Mouse (Mus musculus) forebrain, embryonic 10.5 days (tissue): Measurements from ENCODE around the gene Zyg11a. TPM values are rescaled to one million over a fixed set of nuclear protein-coding genes. Genes with fewer than 3 reads are reported as not detected.
"Not testable (repeated sequence)": the region's sequence is repeated elsewhere in the genome, so short reads cannot be mapped to it uniquely, and the experiment has no call there.

Experiments
- DNase-seq: peaks from one replicate; pipeline ENCODE4 v3.0.0-alpha.2; 2017; ENCODE audit warnings: low spot score; ENCODE audit errors: extremely low spot score
- H3K27ac ChIP-seq: fragments of 300-500 bp; sonication (generic); 2 replicates; pipeline ENCODE4 v1.5.1; 2016; ENCODE audit warnings: mild to moderate bottlenecking
- H3K27me3 ChIP-seq: fragments of 300-500 bp; sonication (generic); 2 replicates; pipeline ENCODE4 v1.6.1; 2016; ENCODE audit warnings: mild to moderate bottlenecking; ENCODE audit not compliant: poor library complexity, severe bottlenecking
- H3K36me3 ChIP-seq: fragments of 300-500 bp; sonication (generic); replicated peaks from 2 replicates; pipeline ENCODE4 v1.6.1; 2016; ENCODE audit warnings: mild to moderate bottlenecking, moderate library complexity
- H3K4me1 ChIP-seq: fragments of 300-500 bp; sonication (generic); 2 replicates; pipeline ENCODE4 v1.6.1; 2016
- H3K4me3 ChIP-seq: fragments of 300-500 bp; sonication (generic); 2 replicates; pipeline ENCODE4 v1.5.1; 2016; ENCODE audit warnings: mild to moderate bottlenecking, moderate library complexity
- H3K9me3 ChIP-seq: fragments of 300-500 bp; sonication (generic); 2 replicates; pipeline ENCODE4 v1.6.1; 2016; ENCODE audit warnings: mild to moderate bottlenecking, moderate library complexity
- WGBS: fragments of 180-500 bp; shearing (Covaris S2); methylation state at CpG from one replicate; pipeline ENCODE4 v1.1.7; 2016; 5-methylcytosine and 5-hydroxymethylcytosine counted together
- polyA plus RNA-seq: library from polyadenylated mRNA; unstranded; fragments of >200 nt; fragmentation: Nextera tagmentation; extraction: Ambion mirVana; gene quantifications from 2 replicates; pipeline ENCODE4 v1.2.1, GENCODE M21; 2016

Zyg11a gene
- polyA plus RNA-seq, 1 experiment from 2014 or later, result not detected

DNA sequence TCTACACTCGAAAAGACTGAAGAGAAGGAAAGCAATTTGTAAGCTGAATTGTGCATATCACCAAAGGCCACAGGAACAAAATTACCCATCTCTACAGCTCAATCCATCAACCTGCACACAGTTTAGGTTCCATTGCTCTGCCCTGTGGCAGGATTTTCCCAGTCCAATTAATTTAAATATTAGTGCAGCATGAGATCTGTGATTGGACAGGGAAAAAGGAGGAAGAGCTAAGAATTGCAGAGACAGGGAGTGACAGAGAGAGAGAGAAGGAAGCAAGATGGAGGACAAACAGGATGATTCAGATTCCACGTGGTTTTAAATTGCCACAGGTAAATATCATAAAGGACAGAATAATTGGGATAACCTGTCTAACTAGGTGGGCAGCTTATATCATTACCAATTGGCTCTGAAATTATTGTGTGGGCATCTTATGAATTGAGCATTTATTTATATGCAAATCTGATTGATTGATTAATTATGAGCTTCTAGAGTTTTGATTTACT is 25.0 kb downstream of the Zyg11a start:
- Histone ChIP-seq H3K9me3 (no peaks in the 10 kb centered on the region), H3K27me3 (no peaks in the 10 kb centered on the region), H3K36me3 (no peaks in the 10 kb centered on the region), H3K27ac (no peak overlapping the region), H3K4me1 (peaks cover 3% of the 10 kb centered on the region; the same call in 1 of the 2 replicates), H3K4me3 (no peak overlapping the region)
- 83% methylated on average over 2 of the region's 2 CpGs for WGBS
- DNase-seq, result no peak

DNA sequence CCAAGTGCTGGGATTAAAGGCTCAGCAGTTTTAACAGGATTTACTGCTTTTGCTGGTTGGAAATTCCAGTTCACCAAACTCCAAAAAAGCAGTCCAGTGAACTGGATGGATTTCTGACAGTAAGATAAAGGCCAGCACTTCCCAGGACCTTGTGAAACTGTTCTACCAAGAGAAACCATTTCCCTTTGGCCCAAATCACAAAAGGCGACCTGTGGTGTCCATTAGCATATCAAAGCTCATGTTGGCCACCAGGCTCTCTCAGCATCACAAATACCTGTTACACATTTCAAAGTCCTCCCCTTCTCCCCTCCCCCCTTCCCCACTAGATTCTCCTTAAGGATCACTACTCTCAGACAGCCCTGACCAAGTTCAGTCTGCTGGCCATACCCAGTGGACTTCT is 35.6 kb downstream of the Zyg11a start:
- Histone ChIP-seq H3K27ac (no peak overlapping the region), H3K27me3 (no peaks in the 10 kb centered on the region), H3K9me3 (no peaks in the 10 kb centered on the region), H3K4me3 (no peak overlapping the region), H3K36me3 (no peaks in the 10 kb centered on the region), H3K4me1 (peaks cover 4% of the 10 kb centered on the region; the same call in 1 of the 2 replicates)
- DNase-seq, result no peak
- WGBS, result 30% methylated on average over 1 of the region's 1 CpGs

DNA sequence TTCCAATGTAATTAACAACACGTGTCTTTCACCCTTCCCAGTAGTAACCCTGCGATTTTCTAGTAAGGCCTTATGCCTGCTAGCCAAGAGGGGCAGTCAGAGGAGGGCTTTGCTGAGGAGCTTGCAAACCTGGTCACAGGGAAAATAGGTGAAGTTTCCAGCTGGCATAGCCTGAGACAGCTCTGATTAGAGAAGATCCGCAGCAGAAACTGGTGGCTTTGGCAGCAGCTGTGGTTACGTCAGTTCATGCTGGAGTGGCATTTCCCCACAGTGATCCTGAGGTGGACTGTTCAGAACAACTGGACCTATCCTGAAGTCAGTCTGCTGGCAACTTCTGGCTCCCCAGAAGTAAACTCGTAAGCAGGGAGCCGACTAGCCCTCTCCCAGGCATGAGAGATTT is 49.8 kb downstream of the Zyg11a start:
- no peaks in the 10 kb centered on the region for H3K9me3 ChIP-seq
- H3K4me1 ChIP-seq, result peaks cover 12% of the 10 kb centered on the region
- H3K27me3 ChIP-seq, result peaks cover 21% of the 10 kb centered on the region
- no peak overlapping the region for H3K27ac ChIP-seq
- H3K36me3 ChIP-seq, result peaks cover 8% of the 10 kb centered on the region; the same call in 1 of the 2 replicates
- WGBS, result 80% methylated on average over 6 of the region's 6 CpGs
- no peak overlapping the region for H3K4me3 ChIP-seq
- no peak for DNase-seq

DNA sequence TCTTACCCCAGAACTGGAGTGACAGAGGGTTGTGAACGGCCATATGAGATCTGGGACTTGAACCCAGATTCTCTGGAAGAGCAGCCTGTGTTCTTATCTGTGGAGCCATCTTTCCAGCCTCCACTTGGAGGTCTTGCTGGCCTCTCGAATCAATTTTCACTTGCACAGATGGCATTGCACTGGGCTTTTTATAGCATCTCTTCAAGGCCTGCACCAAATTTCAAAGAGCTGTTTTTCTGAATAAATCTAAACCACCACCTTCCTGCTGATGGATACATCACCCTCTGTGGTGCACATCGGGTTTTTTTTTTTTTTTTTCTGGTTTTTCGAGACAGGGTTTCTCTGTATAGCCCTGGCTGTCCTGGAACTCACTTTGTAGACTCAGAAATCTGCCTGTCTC is 51.0 kb downstream of the Zyg11a start:
- H3K27me3 ChIP-seq, result peaks cover 21% of the 10 kb centered on the region
- peaks cover 8% of the 10 kb centered on the region; the same call in 1 of the 2 replicates for H3K36me3 ChIP-seq
- WGBS, result 89% methylated on average over 4 of the region's 4 CpGs
- H3K27ac ChIP-seq, result no peak overlapping the region
- no peak overlapping the region for H3K4me3 ChIP-seq
- H3K4me1 ChIP-seq, result peaks cover 12% of the 10 kb centered on the region
- no peak for DNase-seq
- no peaks in the 10 kb centered on the region for H3K9me3 ChIP-seq

DNA sequence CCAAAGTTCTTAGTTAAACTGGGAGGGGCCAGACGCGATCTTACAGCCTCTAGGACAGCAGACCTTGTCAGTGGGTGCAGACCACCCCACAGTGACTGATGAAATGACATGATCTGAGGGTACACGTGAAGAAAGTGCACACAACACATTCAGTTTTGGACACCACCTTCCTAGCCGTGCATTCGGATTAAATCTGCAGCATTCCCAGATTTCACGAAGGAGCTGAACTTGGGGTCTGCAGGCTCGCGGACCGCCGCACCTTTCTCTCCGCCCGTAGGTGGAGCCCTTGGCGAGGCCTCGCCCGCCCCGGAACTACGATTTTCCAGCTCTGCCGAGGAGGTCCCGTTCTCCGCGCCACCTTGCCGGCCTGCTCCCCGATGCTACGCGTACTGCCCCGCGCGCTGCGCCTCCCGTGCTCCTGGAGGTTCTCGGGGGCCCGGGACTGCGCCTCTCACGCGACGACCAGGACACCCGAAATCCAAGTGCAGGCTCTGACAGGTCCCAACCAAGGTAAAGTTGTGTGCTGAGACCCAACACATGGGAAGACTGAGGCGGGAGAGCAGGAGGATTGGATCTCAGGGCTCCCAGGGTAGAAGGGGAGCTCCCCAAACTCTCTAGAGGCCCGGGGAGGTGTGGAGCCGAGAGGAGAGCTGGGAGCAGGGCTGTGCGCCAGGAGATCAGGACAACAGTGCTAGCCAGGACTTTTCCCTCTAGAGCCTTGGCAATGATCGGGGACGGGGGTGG is 52.5 kb downstream of the Zyg11a start, which contains the start of gene Echdc2:
Gene Echdc2, plus strand, starts transcription at position 286 of the 744 bp plus-strand sequence.
- H3K27ac ChIP-seq, result peak within 1 kb of the TSS; percentile 81
- DNase-seq, result peak; percentile 74
- H3K4me1 ChIP-seq, result peaks cover 12% of the 10 kb centered on the region
- peaks cover 21% of the 10 kb centered on the region for H3K27me3 ChIP-seq
- H3K4me3 ChIP-seq, result peak within 1 kb of the TSS; percentile 79
- no peaks in the 10 kb centered on the region for H3K9me3 ChIP-seq
- 0 out of 2 replicates have a peak, but pooled peaks cover 3% of the 10 kb centered on the region for H3K36me3 ChIP-seq
- 1% methylated on average over 43 of the region's 43 CpGs for WGBS

DNA sequence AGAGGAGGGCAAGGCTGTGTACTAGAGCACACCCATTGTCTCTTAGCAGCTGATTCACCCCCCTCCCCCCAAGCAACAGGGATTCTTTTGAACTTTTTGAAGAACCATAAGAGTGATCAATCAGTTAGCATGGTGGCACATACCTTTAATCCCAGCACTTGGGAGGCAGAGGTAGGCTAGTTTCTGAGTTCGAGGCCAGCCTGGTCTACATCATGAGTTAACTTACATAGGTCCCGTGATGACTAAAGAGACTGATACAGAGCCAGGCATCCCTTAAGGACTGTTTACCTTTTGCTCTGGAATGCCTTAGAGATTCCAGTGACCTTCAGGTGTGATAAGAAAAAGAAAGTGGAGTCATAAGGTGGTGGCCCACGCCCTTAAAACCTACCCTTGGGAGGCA is 54.6 kb downstream of the Zyg11a start:
- H3K9me3 ChIP-seq, result no peaks in the 10 kb centered on the region
- no peaks in the 10 kb centered on the region for H3K36me3 ChIP-seq
- no peak overlapping the region for H3K27ac ChIP-seq
- 86% methylated on average over 3 of the region's 3 CpGs for WGBS
- H3K4me3 ChIP-seq, result no peak overlapping the region
- H3K4me1 ChIP-seq, result peaks cover 12% of the 10 kb centered on the region
- H3K27me3 ChIP-seq, result peaks cover 21% of the 10 kb centered on the region
- DNase-seq, result no peak

DNA sequence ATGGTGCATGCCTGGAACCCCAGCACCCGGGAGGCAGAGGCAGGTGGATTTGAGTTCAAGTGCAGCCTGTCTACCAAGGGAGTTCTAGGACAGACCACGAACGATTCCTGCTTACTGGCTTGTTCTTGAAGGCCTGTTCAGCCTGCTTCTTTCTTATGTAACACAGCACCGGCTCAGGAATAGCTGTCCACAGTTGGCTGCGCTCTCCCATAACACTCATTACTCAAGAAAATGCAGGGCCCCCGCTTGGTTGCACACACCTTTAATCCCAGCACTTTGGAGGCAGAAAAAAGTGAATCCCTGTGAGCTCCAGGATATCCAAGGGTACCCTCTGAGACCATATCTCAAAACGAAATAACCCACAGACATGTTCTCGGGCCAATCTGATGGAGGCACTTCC is 55.9 kb downstream of the Zyg11a start:
- H3K36me3 ChIP-seq, result no peaks in the 10 kb centered on the region
- H3K27me3 ChIP-seq, result peaks cover 21% of the 10 kb centered on the region
- no peak overlapping the region for H3K27ac ChIP-seq
- no peak overlapping the region for H3K4me3 ChIP-seq
- no peak for DNase-seq
- H3K4me1 ChIP-seq, result peaks cover 12% of the 10 kb centered on the region
- 90% methylated on average over 8 of the region's 8 CpGs for WGBS
- H3K9me3 ChIP-seq, result peaks cover 4% of the 10 kb centered on the region; the same call in 1 of the 2 replicates

DNA sequence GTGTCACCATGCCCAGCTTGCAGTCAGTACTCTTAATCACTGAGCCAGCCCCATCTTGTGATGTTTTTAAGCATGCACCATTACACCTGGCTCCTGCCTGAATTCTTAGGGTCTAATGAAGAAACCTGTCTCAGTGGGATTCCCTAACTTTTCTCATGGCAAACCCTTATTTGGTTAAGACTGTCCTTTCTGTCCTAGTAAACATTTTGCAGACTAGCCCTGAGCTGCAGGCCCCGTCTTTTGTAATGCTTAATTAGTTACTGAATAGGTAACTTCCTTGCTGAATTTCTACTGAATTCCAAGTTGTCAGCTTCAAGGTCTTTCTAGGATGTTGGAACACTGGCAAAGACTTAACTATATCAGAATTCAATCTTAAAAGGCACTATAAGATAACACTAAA is 62.7 kb downstream of the Zyg11a start:
- peaks cover 14% of the 10 kb centered on the region; the same call in 1 of the 2 replicates for H3K9me3 ChIP-seq
- not testable (repeated sequence) for H3K4me1 ChIP-seq, H3K27ac ChIP-seq, H3K27me3 ChIP-seq, H3K4me3 ChIP-seq, H3K36me3 ChIP-seq, DNase-seq
- 94% methylated on average over 1 of the region's 1 CpGs for WGBS

DNA sequence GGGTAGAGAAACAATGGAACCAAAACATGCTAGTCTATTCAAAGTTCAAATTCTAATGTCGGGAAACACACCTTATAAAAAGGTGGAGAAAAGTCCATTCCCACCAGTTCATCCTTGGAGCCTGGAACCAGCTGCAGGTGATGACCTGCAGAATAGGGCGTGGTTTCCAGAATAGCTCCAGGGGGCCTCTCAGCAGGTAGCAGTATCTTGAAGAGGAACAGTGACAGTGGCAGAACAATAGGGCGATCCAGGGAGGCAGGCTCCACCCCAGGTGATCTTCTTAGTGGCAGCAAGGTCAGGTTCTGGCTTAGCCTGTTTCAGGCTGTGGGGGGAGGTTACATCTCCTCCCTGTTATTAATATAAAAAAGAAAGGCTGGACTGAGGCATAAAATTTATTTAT is 72.3 kb downstream of the Zyg11a start:
- not testable (repeated sequence) for DNase-seq, H3K27me3 ChIP-seq, H3K4me3 ChIP-seq, H3K4me1 ChIP-seq, H3K27ac ChIP-seq, H3K36me3 ChIP-seq, H3K9me3 ChIP-seq
- 32% methylated on average over 3 of the region's 3 CpGs for WGBS

DNA sequence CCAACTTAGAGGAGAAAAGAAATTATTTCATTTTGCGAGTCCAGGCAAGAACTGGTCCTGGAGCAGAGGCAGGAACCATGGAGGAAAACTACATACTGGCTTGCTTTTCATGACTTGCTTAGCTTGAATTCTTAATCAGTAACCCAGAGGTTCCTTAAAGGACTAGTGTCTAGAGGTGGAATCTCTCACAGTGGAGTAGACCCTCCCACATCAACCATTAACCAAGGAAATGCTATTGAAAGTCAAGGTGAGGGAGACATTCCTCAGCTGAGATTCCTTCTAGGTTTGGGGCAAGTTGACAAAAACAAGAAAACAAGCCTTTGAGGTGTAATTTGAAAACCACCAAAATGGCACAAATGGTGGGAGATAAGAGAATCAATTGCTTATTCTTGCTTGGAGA is 73.0 kb downstream of the Zyg11a start, which contains the start of gene Scp2:
Gene Scp2, minus strand, starts transcription at position 119 of the 400 bp plus-strand sequence.
- 81% methylated on average over 1 of the region's 1 CpGs for WGBS
- no peaks in the 10 kb centered on the region for H3K4me1 ChIP-seq
- no peak within 1 kb of the TSS for H3K27ac ChIP-seq
- no peak for DNase-seq
- peaks cover 7% of the 10 kb centered on the region; the same call in 1 of the 2 replicates for H3K9me3 ChIP-seq
- H3K27me3 ChIP-seq, result no peaks in the 10 kb centered on the region
- no peak within 1 kb of the TSS for H3K4me3 ChIP-seq
- H3K36me3 ChIP-seq, result no peaks in the 10 kb centered on the region

DNA sequence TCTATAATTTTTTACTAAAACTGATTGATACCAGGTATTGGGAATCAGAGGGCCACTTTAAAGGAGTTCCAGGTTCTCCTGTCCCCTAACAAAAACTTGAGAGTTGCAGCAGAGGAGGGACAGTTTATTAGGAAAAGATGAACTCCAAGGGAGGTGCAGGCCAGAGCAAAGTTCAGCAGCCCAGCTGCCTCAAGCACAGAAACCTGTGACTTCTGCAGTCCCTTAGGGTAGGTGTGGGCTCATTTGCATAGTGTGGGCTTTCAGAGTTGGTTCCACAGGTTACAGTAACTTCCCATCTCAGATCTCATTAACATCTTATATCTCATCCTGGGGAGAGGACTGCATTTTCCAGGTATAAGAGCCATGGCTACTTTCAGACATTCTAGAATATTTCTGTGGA is 74.1 kb downstream of the Zyg11a start:
- H3K27me3 ChIP-seq, result no peaks in the 10 kb centered on the region
- no peaks in the 10 kb centered on the region for H3K4me1 ChIP-seq
- no peaks in the 10 kb centered on the region for H3K36me3 ChIP-seq
- H3K9me3 ChIP-seq, result peaks cover 7% of the 10 kb centered on the region; the same call in 1 of the 2 replicates
- DNase-seq, result no peak
- no peak overlapping the region for H3K27ac ChIP-seq
- H3K4me3 ChIP-seq, result no peak overlapping the region

DNA sequence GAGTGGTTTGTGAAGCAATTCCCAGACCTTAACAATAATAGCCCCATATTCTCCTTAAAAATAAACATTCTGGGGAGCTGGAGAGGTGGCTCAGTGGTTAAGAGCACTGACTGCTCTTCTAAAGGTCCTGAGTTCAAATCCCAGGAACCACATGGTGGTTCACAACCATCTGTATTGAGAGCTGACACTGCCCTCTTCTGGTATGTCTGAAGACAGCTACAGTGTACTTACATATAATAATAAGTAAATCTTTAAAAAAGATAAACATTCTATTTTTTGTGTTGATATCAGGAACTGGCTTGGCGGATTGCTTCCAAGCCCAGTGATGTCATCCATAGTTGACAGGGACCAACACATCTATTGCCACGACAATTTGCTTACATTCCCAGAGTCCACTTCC is 74.7 kb downstream of the Zyg11a start:
- not testable (repeated sequence) for H3K4me1 ChIP-seq, H3K4me3 ChIP-seq, H3K9me3 ChIP-seq, DNase-seq, H3K27ac ChIP-seq, H3K36me3 ChIP-seq, H3K27me3 ChIP-seq
- 87% methylated on average over 2 of the region's 2 CpGs for WGBS

DNA sequence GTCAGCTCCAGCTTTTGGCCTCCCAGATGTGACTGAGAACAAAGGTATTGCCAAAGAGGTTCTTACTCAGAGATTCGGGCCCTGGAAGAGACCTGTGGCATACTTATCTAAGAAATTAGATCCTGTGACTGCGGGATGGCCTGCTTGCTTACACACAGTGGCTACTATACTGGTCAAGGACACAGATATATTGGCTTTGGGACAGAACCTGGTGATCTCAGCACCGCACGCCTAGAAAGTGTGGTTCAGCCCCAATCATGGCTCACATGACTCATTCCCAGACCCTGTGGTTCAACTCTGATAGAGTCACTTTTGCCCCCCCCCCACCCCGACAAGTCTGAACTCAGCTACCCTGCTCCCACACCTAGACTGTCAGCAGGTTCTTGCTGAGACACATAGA is 80.9 kb downstream of the Zyg11a start:
- Histone ChIP-seq H3K27me3 (no peaks in the 10 kb centered on the region), H3K4me1 (no peaks in the 10 kb centered on the region), H3K27ac (no peak overlapping the region), H3K9me3 (0 out of 2 replicates have a peak, but pooled peaks cover under 1% of the 10 kb centered on the region), H3K4me3 (no peak overlapping the region), H3K36me3 (no peaks in the 10 kb centered on the region)
- DNase-seq, result no peak
- 90% methylated on average over 5 of the region's 5 CpGs for WGBS
